Mouse (Mus musculus) thymus, adult 2 months (tissue): Measurements from ENCODE around the gene H2-T24.
"Not testable (repeated sequence)": the region's sequence is repeated elsewhere in the genome, so short reads cannot be mapped to it uniquely, and the experiment has no call there.

Experiments
- CTCF ChIP-seq: fragments of 200-500 bp; IDR thresholded peaks from 2 replicates; pipeline ENCODE4 v1.5.1; 2012; ENCODE audit warnings: mild to moderate bottlenecking, control low read depth, low read length, moderate library complexity, borderline replicate concordance; ENCODE audit not compliant: control insufficient read depth, poor library complexity, insufficient read depth; ENCODE audit errors: extremely low read depth
- POLR2A ChIP-seq: fragments of 200-500 bp; IDR thresholded peaks from 2 replicates; pipeline ENCODE4 v1.6.1; 2012; ENCODE audit warnings: mild to moderate bottlenecking, low read length, control low read depth, moderate library complexity; ENCODE audit not compliant: control insufficient read depth, poor library complexity, insufficient read depth; ENCODE audit errors: extremely low read depth

- TF ChIP-seq CTCF, POLR2A: not testable (repeated sequence)
Observed at GRCm38 (mm10) chr17:36058362-36058761, 38.0 kb upstream of the H2-T24 start, which contains the start of gene Gm11127.
